Mouse (Mus musculus): ENCODE data around the gene Ubfd1.

GRCm38 (mm10) chr7:122067517-122068381, 774 bp downstream of the Ubfd1 start:
- TF ChIP-seq TAL1 (conservative IDR thresholded peaks at IDR 0.05; ENCODE audit: low read depth, low read length), result no peak
- TF ChIP-seq GATA1 (IDR thresholded peaks at IDR 0.05; ENCODE audit: borderline replicate concordance, low read length), result no peak
